Mouse (Mus musculus) spleen, adult 2 months (tissue): ENCODE results near the gene Tenm2. TPM values are rescaled to one million over a fixed set of nuclear protein-coding genes. Genes with fewer than 3 reads are reported as not detected.

ENCODE experiments used
- DNase-seq, 2 experiments: peaks; one replicate each; pipeline versions ENCODE4 v3.0.0 to v3.0.0-alpha.2; 2012 to 2021; ENCODE audit warnings: low spot score in 2 of 2, low read depth in 1 of 2
- H3K27ac ChIP-seq: fragments of 200-500 bp; 2 replicates; pipeline ENCODE4 v1.5.1; 2012; ENCODE audit warnings: low read length, inconsistent platforms; ENCODE audit not compliant: insufficient read depth
- H3K27me3 ChIP-seq: fragments of 200-500 bp; 2 replicates; pipeline ENCODE4 v1.6.1; 2012; ENCODE audit warnings: mild to moderate bottlenecking, moderate library complexity, low read length, inconsistent platforms; ENCODE audit not compliant: control insufficient read depth, insufficient read depth
- H3K36me3 ChIP-seq: fragments of 200-500 bp; 2 replicates; pipeline ENCODE4 v1.6.1; 2012; ENCODE audit warnings: mild to moderate bottlenecking, low read length, inconsistent platforms; ENCODE audit not compliant: control insufficient read depth, insufficient read depth
- H3K4me1 ChIP-seq: fragments of 200-500 bp; 2 replicates; pipeline ENCODE4 v1.6.1; 2011; ENCODE audit warnings: inconsistent platforms; ENCODE audit not compliant: control insufficient read depth, insufficient read depth, insufficient read length
- H3K4me3 ChIP-seq: fragments of 200-500 bp; 2 replicates; pipeline ENCODE4 v1.5.1; 2011; ENCODE audit warnings: mild to moderate bottlenecking, inconsistent platforms; ENCODE audit not compliant: insufficient read depth, insufficient read length; ENCODE audit errors: extremely low read depth
- CTCF ChIP-seq: fragments of 200-500 bp; IDR thresholded peaks from 2 replicates; pipeline ENCODE4 v1.5.1; 2011; ENCODE audit warnings: mild to moderate bottlenecking, inconsistent platforms; ENCODE audit not compliant: insufficient read depth, insufficient read length, insufficient replicate concordance; ENCODE audit errors: extremely low read depth
- POLR2A ChIP-seq: fragments of 200-500 bp; IDR thresholded peaks from 2 replicates; pipeline ENCODE4 v1.6.1; 2011; ENCODE audit warnings: low read depth, low read length, inconsistent platforms
- WGBS: fragments of 180-500 bp; shearing (Covaris S2); methylation state at CpG from one replicate; pipeline ENCODE4 v1.1.7; 2018; 5-methylcytosine and 5-hydroxymethylcytosine counted together
- polyA plus RNA-seq: library from polyadenylated mRNA; depleted of rRNA; stranded (reverse); fragments of >200 nt; gene quantifications from 2 replicates; pipeline ENCODE4 v1.2.3, GENCODE M21; 2012

Tenm2 gene
- polyA plus RNA-seq, 1 experiment, result 0.06 TPM

GRCm38 (mm10) chr11:36228654-36229053 is 1007.1 kb downstream of the Tenm2 start:
- Histone ChIP-seq H3K27me3 (no peaks in the 10 kb centered on the region), H3K4me3 (no peak overlapping the region), H3K4me1 (no peaks in the 10 kb centered on the region), H3K27ac (no peak overlapping the region), H3K36me3 (no peaks in the 10 kb centered on the region)
- no peak for DNase-seq
- TF ChIP-seq POLR2A (no peak), CTCF (no peak)
- WGBS, result 86% methylated on average over 11 of the region's 11 CpGs

- TF ChIP-seq POLR2A, result no peak
- TF ChIP-seq CTCF, result no peak
- 77% methylated on average over 6 of the region's 6 CpGs for WGBS
- no peak overlapping the region for H3K4me3 ChIP-seq
- H3K27ac ChIP-seq, result no peak overlapping the region
- no peaks in the 10 kb centered on the region for H3K36me3 ChIP-seq
- no peak for DNase-seq
- no peaks in the 10 kb centered on the region for H3K4me1 ChIP-seq
- H3K27me3 ChIP-seq, result no peaks in the 10 kb centered on the region
Measured at GRCm38 (mm10) chr11:36228196-36228595, 1007.6 kb downstream of the Tenm2 start.

- no peak overlapping the region for H3K4me3 ChIP-seq
- H3K4me1 ChIP-seq, result no peaks in the 10 kb centered on the region
- TF ChIP-seq CTCF (no peak), POLR2A (no peak)
- H3K36me3 ChIP-seq, result no peaks in the 10 kb centered on the region
- DNase-seq, result no peak
- no peaks in the 10 kb centered on the region for H3K27me3 ChIP-seq
- no peak overlapping the region for H3K27ac ChIP-seq
- 82% methylated on average over 3 of the region's 3 CpGs for WGBS
Measured at GRCm38 (mm10) chr11:36226061-36226460, 1009.7 kb downstream of the Tenm2 start.

- DNase-seq, result no peak
Measured at GRCm38 (mm10) chr11:36223716-36224439, 1011.9 kb downstream of the Tenm2 start.

GRCm38 (mm10) chr11:36222071-36222470 is 1013.7 kb downstream of the Tenm2 start:
- no peak overlapping the region for H3K4me3 ChIP-seq
- no peak overlapping the region for H3K27ac ChIP-seq
- TF ChIP-seq CTCF (no peak), POLR2A (no peak)
- H3K36me3 ChIP-seq, result no peaks in the 10 kb centered on the region
- H3K27me3 ChIP-seq, result no peaks in the 10 kb centered on the region
- WGBS, result 90% methylated on average over 3 of the region's 3 CpGs
- no peak for DNase-seq
- no peaks in the 10 kb centered on the region for H3K4me1 ChIP-seq

More at GRCm38 (mm10) chr11:36223716-36224439, 1011.9 kb downstream of the Tenm2 start:
- WGBS, result 84% methylated on average over 7 of the region's 7 CpGs
- TF ChIP-seq CTCF (no peak), POLR2A (no peak)
- no peak overlapping the region for H3K27ac ChIP-seq
- no peaks in the 10 kb centered on the region for H3K4me1 ChIP-seq
- no peaks in the 10 kb centered on the region for H3K36me3 ChIP-seq
- no peak overlapping the region for H3K4me3 ChIP-seq
- H3K27me3 ChIP-seq, result no peaks in the 10 kb centered on the region

- no peak for TF ChIP-seq POLR2A
- TF ChIP-seq CTCF, result no peak
- no peaks in the 10 kb centered on the region for H3K27me3 ChIP-seq
- H3K27ac ChIP-seq, result no peak overlapping the region
- no peaks in the 10 kb centered on the region for H3K4me1 ChIP-seq
- no peaks in the 10 kb centered on the region for H3K36me3 ChIP-seq
- H3K4me3 ChIP-seq, result no peak overlapping the region
- DNase-seq, result no peak
- 21% methylated on average over 10 of the region's 10 CpGs for WGBS
Measured at GRCm38 (mm10) chr11:36221271-36221975, 1014.3 kb downstream of the Tenm2 start.

- Histone ChIP-seq H3K36me3 (no peaks in the 10 kb centered on the region), H3K27ac (no peak overlapping the region), H3K27me3 (no peaks in the 10 kb centered on the region), H3K4me1 (no peaks in the 10 kb centered on the region), H3K4me3 (no peak overlapping the region)
- no peak for DNase-seq
- no peak for TF ChIP-seq POLR2A
- 23% methylated on average over 5 of the region's 5 CpGs for WGBS
Measured at GRCm38 (mm10) chr11:36220651-36221050, 1015.1 kb downstream of the Tenm2 start.
